Mouse (Mus musculus) heart, embryonic 15.5 days (tissue): ENCODE results near the gene Kirrel3. TPM values are rescaled to one million over a fixed set of nuclear protein-coding genes. Genes with fewer than 3 reads are reported as not detected.

Experiments
- ATAC-seq: fragments of 200-750 bp; cut with Nextera tagmentation; replicated peaks from 2 replicates; pipeline ENCODE4 v1.8.0; 2017; ENCODE audit warnings: low read depth, moderate TSS enrichment; ENCODE audit not compliant: insufficient number of reproducible peaks, insufficient read depth, low FRiP score
- H3K27ac ChIP-seq: fragments of 300-500 bp; sonication (generic); 2 replicates; pipeline ENCODE4 v1.5.1; 2015; ENCODE audit warnings: mild to moderate bottlenecking, inconsistent platforms
- H3K27me3 ChIP-seq: fragments of 300-500 bp; sonication (generic); 2 replicates; pipeline ENCODE4 v1.6.1; 2015; ENCODE audit warnings: inconsistent platforms
- H3K36me3 ChIP-seq: fragments of 300-500 bp; sonication (generic); 2 replicates; pipeline ENCODE4 v1.6.1; 2015; ENCODE audit warnings: mild to moderate bottlenecking, inconsistent platforms
- H3K4me1 ChIP-seq: fragments of 300-500 bp; sonication (generic); replicated peaks from 2 replicates; pipeline ENCODE4 v1.6.1; 2015; ENCODE audit warnings: inconsistent platforms
- H3K4me2 ChIP-seq: fragments of 300-500 bp; sonication (generic); 2 replicates; pipeline ENCODE4 v1.6.1; 2015; ENCODE audit warnings: inconsistent platforms, mild to moderate bottlenecking, moderate library complexity
- H3K4me3 ChIP-seq: fragments of 300-500 bp; sonication (generic); 2 replicates; pipeline ENCODE4 v1.5.1; 2015; ENCODE audit warnings: mild to moderate bottlenecking, inconsistent platforms
- H3K9ac ChIP-seq: fragments of 300-500 bp; sonication (generic); 2 replicates; pipeline ENCODE4 v1.6.1; 2015; ENCODE audit warnings: mild to moderate bottlenecking, inconsistent platforms
- H3K9me3 ChIP-seq: fragments of 300-500 bp; sonication (generic); replicated peaks from 2 replicates; pipeline ENCODE4 v1.6.1; 2016; ENCODE audit warnings: inconsistent platforms
- WGBS: fragments of 180-500 bp; shearing (Covaris S2); methylation state at CpG from one replicate; pipeline ENCODE4 v1.1.7; 2015; ENCODE audit warnings: mixed read lengths; 5-methylcytosine and 5-hydroxymethylcytosine counted together
- polyA plus RNA-seq: library from polyadenylated mRNA; unstranded; fragments of >200 nt; fragmentation: Nextera tagmentation; extraction: Ambion mirVana; gene quantifications from 2 replicates; pipeline ENCODE4 v1.2.1, GENCODE M21; 2015

Kirrel3 gene
- polyA plus RNA-seq, 1 experiment from 2014 or later, result 1.2 TPM

DNA sequence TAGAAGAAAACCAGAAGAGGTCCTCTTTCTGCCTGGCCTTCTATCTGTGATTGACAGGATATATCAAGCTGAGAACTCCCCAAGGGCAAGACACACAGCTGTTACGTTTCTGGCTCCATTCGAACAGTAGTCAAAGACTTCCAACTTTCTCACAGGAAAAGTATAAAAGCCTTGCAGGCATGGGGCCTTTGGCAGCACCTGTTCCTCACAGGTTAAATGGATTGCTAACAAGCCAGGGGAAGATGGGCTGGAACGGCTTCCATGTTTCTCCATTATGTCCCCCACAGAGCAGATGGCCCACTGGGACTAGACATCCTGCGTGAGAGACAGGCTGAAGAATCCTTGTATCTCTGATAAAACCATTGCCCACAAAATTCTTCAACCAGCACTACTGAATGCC, 415.5 kb downstream of the Kirrel3 start:
- Histone ChIP-seq H3K4me3 (no peak overlapping the region), H3K27me3 (no peaks in the 10 kb centered on the region), H3K36me3 (no peaks in the 10 kb centered on the region), H3K9ac (no peak overlapping the region), H3K4me2 (no peak overlapping the region), H3K9me3 (no peaks in the 10 kb centered on the region), H3K27ac (no peak overlapping the region), H3K4me1 (no peaks in the 10 kb centered on the region)
- no peak for ATAC-seq
- WGBS, result 69% methylated on average over 4 of the region's 4 CpGs

DNA sequence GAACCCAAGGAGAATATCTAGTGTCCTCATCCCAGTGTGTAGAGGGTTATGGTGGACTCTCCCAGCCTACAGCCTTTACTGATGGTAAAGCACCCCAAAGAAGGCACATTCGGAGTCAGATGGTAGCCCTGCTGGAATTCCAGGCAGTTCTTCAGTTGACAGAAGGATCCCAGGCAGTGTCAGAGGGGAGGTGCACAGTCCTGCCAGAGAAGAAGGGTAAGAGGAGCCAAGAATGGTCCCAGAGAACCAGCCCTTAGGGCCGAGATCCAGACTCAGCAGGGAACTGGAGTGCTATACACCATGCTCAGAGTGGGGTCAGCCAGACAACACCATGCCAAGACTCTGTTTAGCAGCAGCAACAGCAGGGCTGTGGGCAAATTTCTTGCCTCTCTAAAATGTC, 416.2 kb downstream of the Kirrel3 start:
- Histone ChIP-seq H3K4me2 (no peak overlapping the region), H3K27me3 (no peaks in the 10 kb centered on the region), H3K27ac (no peak overlapping the region), H3K4me3 (no peak overlapping the region), H3K36me3 (no peaks in the 10 kb centered on the region), H3K9ac (no peak overlapping the region), H3K9me3 (no peaks in the 10 kb centered on the region), H3K4me1 (no peaks in the 10 kb centered on the region)
- WGBS, result 56% methylated on average over 2 of the region's 2 CpGs
- no peak for ATAC-seq

- Histone ChIP-seq H3K9me3 (no peaks in the 10 kb centered on the region), H3K36me3 (no peaks in the 10 kb centered on the region), H3K4me3 (no peak overlapping the region), H3K27ac (no peak overlapping the region), H3K4me2 (no peak overlapping the region), H3K4me1 (no peaks in the 10 kb centered on the region), H3K27me3 (no peaks in the 10 kb centered on the region), H3K9ac (no peak overlapping the region)
- no peak for ATAC-seq
- 79% methylated on average over 6 of the region's 6 CpGs for WGBS
Observed at GRCm38 (mm10) chr9:34905164-34905563, 419.5 kb downstream of the Kirrel3 start.

DNA sequence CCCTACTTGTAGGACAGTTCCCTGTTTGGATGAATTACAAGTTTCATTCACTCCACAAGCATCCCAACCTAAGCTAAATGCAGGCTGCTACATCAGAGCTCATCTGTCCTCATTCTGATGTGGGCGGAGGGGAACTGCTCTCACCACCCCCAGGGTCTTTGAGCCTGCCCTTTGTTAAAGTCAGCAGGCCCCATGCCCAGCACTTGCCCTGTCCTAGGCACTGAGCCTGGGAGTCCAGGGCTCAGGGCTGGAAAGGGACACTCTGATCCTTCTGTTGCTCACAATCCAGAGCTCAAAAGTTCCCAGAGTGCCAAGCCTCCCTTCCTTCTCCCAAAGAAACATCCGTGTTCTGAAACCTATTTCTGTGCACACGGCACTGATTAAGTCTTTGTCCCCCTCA, 422.3 kb downstream of the Kirrel3 start:
- H3K9me3 ChIP-seq, result no peaks in the 10 kb centered on the region
- no peaks in the 10 kb centered on the region for H3K4me1 ChIP-seq
- 62% methylated on average over 3 of the region's 3 CpGs for WGBS
- H3K9ac ChIP-seq, result no peak overlapping the region
- no peak overlapping the region for H3K27ac ChIP-seq
- H3K4me2 ChIP-seq, result no peak overlapping the region
- no peaks in the 10 kb centered on the region for H3K36me3 ChIP-seq
- no peak overlapping the region for H3K4me3 ChIP-seq
- ATAC-seq, result no peak
- H3K27me3 ChIP-seq, result no peaks in the 10 kb centered on the region

DNA sequence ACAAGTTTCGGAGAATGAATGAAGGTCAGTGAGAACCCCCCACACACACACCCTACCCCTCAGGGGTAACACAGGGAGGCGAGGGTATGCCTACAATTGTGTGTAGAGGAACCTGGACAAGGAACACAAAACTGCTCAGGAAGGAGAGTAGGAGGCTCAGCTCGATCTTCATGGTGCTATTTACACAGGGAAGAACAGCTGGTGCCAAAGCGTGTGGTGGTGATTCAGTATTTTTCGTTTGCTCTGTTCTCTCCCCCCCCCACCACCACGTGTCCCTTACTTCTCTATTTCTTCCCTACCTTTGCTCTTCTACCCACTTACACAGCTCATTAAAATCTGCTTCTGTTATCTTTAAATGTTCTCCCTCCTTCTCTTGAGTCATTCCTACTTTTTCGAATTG, 426.1 kb downstream of the Kirrel3 start:
- Histone ChIP-seq H3K4me1 (no peaks in the 10 kb centered on the region), H3K36me3 (no peaks in the 10 kb centered on the region), H3K27ac (no peak overlapping the region), H3K9me3 (no peaks in the 10 kb centered on the region), H3K4me3 (no peak overlapping the region), H3K4me2 (no peak overlapping the region), H3K9ac (no peak overlapping the region), H3K27me3 (no peaks in the 10 kb centered on the region)
- no peak for ATAC-seq
- WGBS, result 68% methylated on average over 7 of the region's 7 CpGs

GRCm38 (mm10) chr9:34912273-34912972, 426.7 kb downstream of the Kirrel3 start:
- Histone ChIP-seq H3K9me3 (no peaks in the 10 kb centered on the region), H3K4me3 (no peak overlapping the region), H3K4me2 (no peak overlapping the region), H3K27ac (no peak overlapping the region), H3K27me3 (no peaks in the 10 kb centered on the region), H3K36me3 (no peaks in the 10 kb centered on the region), H3K4me1 (no peaks in the 10 kb centered on the region), H3K9ac (no peak overlapping the region)
- WGBS, result 84% methylated on average over 2 of the region's 2 CpGs
- ATAC-seq, result no peak

- H3K4me1 ChIP-seq, result no peaks in the 10 kb centered on the region
- WGBS, result 5% methylated on average over 5 of the region's 5 CpGs
- no peak overlapping the region for H3K9ac ChIP-seq
- no peaks in the 10 kb centered on the region for H3K9me3 ChIP-seq
- no peak overlapping the region for H3K4me3 ChIP-seq
- no peak for ATAC-seq
- H3K4me2 ChIP-seq, result no peak overlapping the region
- no peaks in the 10 kb centered on the region for H3K36me3 ChIP-seq
- no peak overlapping the region for H3K27ac ChIP-seq
- no peaks in the 10 kb centered on the region for H3K27me3 ChIP-seq
Observed at GRCm38 (mm10) chr9:34912996-34913395, 427.3 kb downstream of the Kirrel3 start.

DNA sequence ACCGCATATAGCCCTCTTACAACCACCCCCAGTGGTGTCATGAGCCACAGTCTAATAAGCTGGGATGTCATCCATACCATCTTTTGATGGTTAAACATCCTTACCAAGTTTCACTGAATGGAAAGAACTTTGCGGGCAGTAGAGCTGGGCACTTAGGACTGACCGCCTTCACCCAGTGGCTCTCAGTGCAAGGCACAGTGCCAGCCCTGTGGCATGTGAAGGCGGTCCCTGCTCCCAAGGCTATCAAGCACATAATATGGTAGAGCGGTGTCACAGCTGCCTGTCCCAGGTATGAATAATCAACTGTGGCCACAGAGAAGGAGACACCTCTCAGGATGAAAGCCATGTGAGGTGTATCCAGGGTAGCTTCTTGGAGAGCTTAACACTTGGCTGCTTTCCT, 433.3 kb downstream of the Kirrel3 start:
- Histone ChIP-seq H3K4me2 (no peak overlapping the region), H3K9ac (no peak overlapping the region), H3K27me3 (no peaks in the 10 kb centered on the region), H3K9me3 (no peaks in the 10 kb centered on the region), H3K4me3 (no peak overlapping the region), H3K36me3 (no peaks in the 10 kb centered on the region), H3K27ac (no peak overlapping the region), H3K4me1 (no peaks in the 10 kb centered on the region)
- WGBS, result 89% methylated on average over 5 of the region's 5 CpGs
- no peak for ATAC-seq

DNA sequence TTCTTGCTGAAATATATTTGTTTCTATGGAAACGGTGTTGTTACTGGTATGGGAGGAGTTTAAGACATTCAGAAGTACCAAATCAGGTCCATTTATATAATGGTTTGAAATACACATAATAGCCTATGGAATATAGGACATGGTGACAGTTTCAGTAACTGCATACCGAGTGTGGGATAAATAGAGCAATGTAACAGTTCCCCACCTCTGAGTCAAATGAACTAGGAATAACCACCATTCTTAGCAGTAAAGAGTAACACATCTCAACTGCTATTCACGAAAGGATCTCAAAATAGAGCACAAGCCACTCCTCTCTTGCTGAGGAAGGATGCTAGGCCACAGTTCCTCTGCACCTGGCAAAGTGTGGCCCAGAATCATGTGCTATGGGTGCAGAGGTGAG, 434.4 kb downstream of the Kirrel3 start:
- ATAC-seq, result no peak
- Histone ChIP-seq H3K4me1 (no peaks in the 10 kb centered on the region), H3K9ac (no peak overlapping the region)

DNA sequence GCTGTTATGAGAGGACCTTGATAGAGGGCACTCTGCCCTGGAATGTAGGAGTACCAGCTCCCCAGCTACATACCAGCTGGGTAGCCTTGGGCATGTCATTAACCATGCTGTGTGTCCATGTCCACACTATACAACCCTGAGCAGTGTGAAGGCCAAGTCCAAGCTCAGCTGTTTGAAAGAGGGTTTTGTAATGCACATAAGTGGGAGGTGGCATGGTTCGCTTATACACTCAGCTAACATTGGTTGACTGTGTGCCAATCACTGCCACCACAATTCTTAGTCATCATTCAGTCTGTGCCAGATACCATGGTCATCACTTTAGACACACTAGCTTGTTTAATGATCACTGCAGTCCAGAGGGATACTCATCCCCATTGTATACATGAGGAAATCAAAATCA, 436.2 kb downstream of the Kirrel3 start:
- WGBS, result 83% methylated on average over 1 of the region's 1 CpGs
- H3K27ac ChIP-seq, result no peak overlapping the region
- H3K9me3 ChIP-seq, result no peaks in the 10 kb centered on the region
- H3K27me3 ChIP-seq, result no peaks in the 10 kb centered on the region
- no peak overlapping the region for H3K4me2 ChIP-seq
- no peak overlapping the region for H3K4me3 ChIP-seq
- no peak for ATAC-seq
- H3K9ac ChIP-seq, result no peak overlapping the region
- no peaks in the 10 kb centered on the region for H3K36me3 ChIP-seq
- no peaks in the 10 kb centered on the region for H3K4me1 ChIP-seq

More for the DNA sequence above, 434.4 kb downstream of the Kirrel3 start:
- no peaks in the 10 kb centered on the region for H3K36me3 ChIP-seq
- no peak overlapping the region for H3K27ac ChIP-seq
- no peak overlapping the region for H3K4me3 ChIP-seq
- no peaks in the 10 kb centered on the region for H3K27me3 ChIP-seq
- no peaks in the 10 kb centered on the region for H3K9me3 ChIP-seq
- 65% methylated on average over 3 of the region's 3 CpGs for WGBS
- H3K4me2 ChIP-seq, result no peak overlapping the region

- no peaks in the 10 kb centered on the region for H3K36me3 ChIP-seq
- WGBS, result 69% methylated on average over 6 of the region's 6 CpGs
- H3K4me3 ChIP-seq, result no peak overlapping the region
- H3K27me3 ChIP-seq, result no peaks in the 10 kb centered on the region
- ATAC-seq, result no peak
- H3K4me2 ChIP-seq, result no peak overlapping the region
- no peaks in the 10 kb centered on the region for H3K9me3 ChIP-seq
- H3K9ac ChIP-seq, result no peak overlapping the region
- H3K27ac ChIP-seq, result no peak overlapping the region
- no peaks in the 10 kb centered on the region for H3K4me1 ChIP-seq
Observed at GRCm38 (mm10) chr9:34922716-34923115, 437.0 kb downstream of the Kirrel3 start.

- Histone ChIP-seq H3K36me3 (no peaks in the 10 kb centered on the region), H3K27me3 (no peaks in the 10 kb centered on the region), H3K9ac (no peak overlapping the region), H3K4me3 (no peak overlapping the region), H3K4me2 (no peak overlapping the region), H3K9me3 (no peaks in the 10 kb centered on the region), H3K27ac (no peak overlapping the region), H3K4me1 (no peaks in the 10 kb centered on the region)
- ATAC-seq, result no peak
- 75% methylated on average over 14 of the region's 14 CpGs for WGBS
Observed at GRCm38 (mm10) chr9:34923134-34923931, 437.6 kb downstream of the Kirrel3 start.
